Mouse (Mus musculus) central nervous system, embryonic 14 days (tissue): ENCODE measurements around the gene Myo1g. TPM values are rescaled to one million over a fixed set of nuclear protein-coding genes. Genes with fewer than 3 reads are reported as not detected.

Experiments
- polyA plus RNA-seq: library from polyadenylated mRNA; depleted of rRNA; stranded (reverse); fragments of >200 nt; gene quantifications from 2 replicates; pipeline ENCODE4 v1.2.3, GENCODE M21; 2012; rRNA removed

Gene Myo1g
- polyA plus RNA-seq: 1.4 and 1.7 TPM in 2 replicates

GRCm38 (mm10) chr11:6520507-6521173 lies at the start of gene Myo1g:
Myo1g (minus strand) TSS chr11:6520965.

GRCm38 (mm10) chr11:6546205-6547013 lies 25.6 kb upstream of the Myo1g start, which contains the start of gene Ccm2:
Ccm2 (plus strand) TSS chr11:6546887.

GRCm38 (mm10) chr11:6475867-6476484 lies 44.8 kb downstream of the Myo1g start, which contains the start of gene Purb:
Purb (minus strand) TSS chr11:6475917.

Other genes with a start within 250 kb of the Myo1g start
- 160 and 179 TPM in 2 replicates for gene Tmed4, start 246.1 kb downstream of the Myo1g start, polyA plus RNA-seq
- gene Ogdh, start 229.3 kb downstream of the Myo1g start, polyA plus RNA-seq: 59.6 and 68.9 TPM in 2 replicates
- 89.1 and 95.9 TPM in 2 replicates for gene Zmiz2, start 131.9 kb downstream of the Myo1g start, polyA plus RNA-seq
- 2,649 and 2,896 TPM in 2 replicates for gene Ppia, start 105.5 kb downstream of the Myo1g start, polyA plus RNA-seq
- 344 and 467 TPM in 2 replicates for gene H2afv, start 76.5 kb downstream of the Myo1g start, polyA plus RNA-seq
- 11.6 and 12.4 TPM in 2 replicates for gene Purb, start 45.0 kb downstream of the Myo1g start, polyA plus RNA-seq
- gene Ccm2, start 25.9 kb upstream of the Myo1g start, polyA plus RNA-seq: 93.0 and 95.9 TPM in 2 replicates
- gene Nacad, start 85.1 kb upstream of the Myo1g start, polyA plus RNA-seq: 103 and 117 TPM in 2 replicates
- gene Tbrg4, start 105.1 kb upstream of the Myo1g start, polyA plus RNA-seq: 84.3 and 90.4 TPM in 2 replicates
- gene Wap, start 117.7 kb upstream of the Myo1g start, polyA plus RNA-seq: not detected in 2 replicates
- 7.4 and 14.0 TPM in 2 replicates for gene Ramp3, start 137.6 kb upstream of the Myo1g start, polyA plus RNA-seq